Mouse (Mus musculus) spleen, postnatal 14 days (tissue): Measurements from ENCODE around the gene Ankrd34a.

Experiments used
- DNase-seq, 2 experiments: peaks; one replicate each; pipeline ENCODE4 v3.0.0; 2021 to 2022; ENCODE audit warnings: low spot score in 2 of 2

Ankrd34a gene

GRCm38 (mm10) chr3:96606618-96607017 is 10.2 kb downstream of the Ankrd34a start:
- no peak for DNase-seq

GRCm38 (mm10) chr3:96617941-96618340 is 21.5 kb downstream of the Ankrd34a start:
- no peak for DNase-seq

GRCm38 (mm10) chr3:96623201-96623600 is 26.8 kb downstream of the Ankrd34a start:
- DNase-seq = no peak

- peak; percentile 85 to 93 for DNase-seq
These were observed 33.5 kb downstream of the Ankrd34a start, which contains the start of gene Rbm8a for GRCm38 (mm10) chr3:96629729-96630600. TSS of gene Rbm8a (plus strand) at chr3:96629933.

GRCm38 (mm10) chr3:96632058-96632457 is 35.6 kb downstream of the Ankrd34a start:
- DNase-seq = no peak

GRCm38 (mm10) chr3:96634015-96634414 is 37.6 kb downstream of the Ankrd34a start:
- no peak for DNase-seq

GRCm38 (mm10) chr3:96634928-96635879 is 38.8 kb downstream of the Ankrd34a start, which contains the start of the genes Pex11b and Gm42957:
TSS of gene Pex11b (plus strand) at chr3:96635376.
TSS of gene Gm42957 (plus strand) at chr3:96635474.
- peak; percentile 58 to 73 for DNase-seq

GRCm38 (mm10) chr3:96635906-96636305 is 39.5 kb downstream of the Ankrd34a start:
- no peak for DNase-seq

GRCm38 (mm10) chr3:96636448-96636847 is 40.0 kb downstream of the Ankrd34a start:
- DNase-seq = no peak

- peak; percentile 46 to 61 for DNase-seq
These were observed 42.8 kb downstream of the Ankrd34a start for GRCm38 (mm10) chr3:96639219-96639618.

GRCm38 (mm10) chr3:96645018-96645649 is 48.7 kb downstream of the Ankrd34a start, which contains the start of gene Itga10:
TSS of gene Itga10 (plus strand) at chr3:96645584.
- no peak for DNase-seq

- DNase-seq = no peak
These were observed 50.9 kb downstream of the Ankrd34a start for GRCm38 (mm10) chr3:96647365-96647764.
